ENCODE assay signal across 7 mouse cellular contexts in genomic region chr4:58551820-58552219, GRCm38 (mm10). TPM values are rescaled to one million over a fixed set of nuclear protein-coding genes. Genes with fewer than 3 reads are reported as not detected.
A peak's percentile ranks its signal among the peaks of the same experiment; 100 is the strongest.
DNase-seq lines count a peak whose midpoint lies in the region; ATAC-seq and TF ChIP-seq lines count a peak whose summit lies in the region.

No protein-coding gene starts in this region.

- peak overlapping the region; percentile 87 for H3K4me2 ChIP-seq in myocyte (ENCODE audit: low read depth)
- peak overlapping the region; percentile 89 for H3K4me2 ChIP-seq in stomach, embryonic 16.5 days (ENCODE audit: low read depth, low read length)

- ATAC-seq in stomach, embryonic 16.5 days (ENCODE audit: insufficient read depth, low FRiP score), result no peak

- 18% methylated on average over 4 of the region's 4 CpGs for WGBS in kidney, adult 2 months
- WGBS in liver, adult 2 months, result 13% methylated on average over 4 of the region's 4 CpGs
- WGBS in stomach, embryonic 16.5 days, result 5% methylated on average over 4 of the region's 4 CpGs

- H3K4me3 ChIP-seq in kidney, adult 2 months (ENCODE audit: insufficient read depth, low read depth, low read length), result no peak overlapping the region
- H3K4me3 ChIP-seq in liver, adult 2 months (ENCODE audit: insufficient read depth, low read depth, low read length), result no peak overlapping the region
- H3K4me3 ChIP-seq in myocyte, result peak overlapping the region; percentile 67
- H3K4me3 ChIP-seq in stomach, embryonic 16.5 days (replicated peaks; ENCODE audit: low read length), result peak overlapping the region; percentile 85

- H3K36me3 ChIP-seq in kidney, adult 2 months (ENCODE audit: control insufficient read depth, insufficient read depth, low read length), result no peaks in the 10 kb centered on the region
- no peaks in the 10 kb centered on the region for H3K36me3 ChIP-seq in liver, adult 2 months (ENCODE audit: control insufficient read depth, insufficient read depth, low read length)
- peaks cover 6% of the 10 kb centered on the region for H3K36me3 ChIP-seq in myocyte (ENCODE audit: control insufficient read depth, insufficient read depth)
- no peaks in the 10 kb centered on the region for H3K36me3 ChIP-seq in stomach, embryonic 16.5 days (ENCODE audit: control insufficient read depth, insufficient read depth, low read length)

- H3K79me2 ChIP-seq in liver, adult 2 months (ENCODE audit: control insufficient read depth, insufficient read depth, low read length), result no peaks in the 10 kb centered on the region
- peaks cover 24% of the 10 kb centered on the region for H3K79me2 ChIP-seq in myocyte (ENCODE audit: control insufficient read depth, insufficient read depth)

- H3K9ac ChIP-seq in liver, adult 2 months (ENCODE audit: low read depth, low read length), result no peak overlapping the region
- peak overlapping the region; percentile 93 for H3K9ac ChIP-seq in stomach, embryonic 16.5 days (ENCODE audit: low read length)

- peak; percentile 86 for DNase-seq in adrenal gland, postnatal 25 days
- peak; percentile 89 for DNase-seq in embryo, embryonic 9.5 days (ENCODE audit: extremely low spot score)
- DNase-seq in heart, adult 8-10 months (ENCODE audit: low spot score), result peak; percentile 79
- DNase-seq in kidney, adult 2 months, result peak; percentile 66
- peak; percentile 31 for DNase-seq in liver, adult 2 months (ENCODE audit: extremely low read depth, low read depth, low spot score)

- H3K9me3 ChIP-seq in stomach, embryonic 16.5 days (replicated peaks; ENCODE audit: control insufficient read depth, low read length), result no peaks in the 10 kb centered on the region

- H3K4me1 ChIP-seq in kidney, adult 2 months (ENCODE audit: control insufficient read depth, insufficient read depth, low read length), result no peaks in the 10 kb centered on the region
- no peaks in the 10 kb centered on the region for H3K4me1 ChIP-seq in liver, adult 2 months (ENCODE audit: control insufficient read depth, insufficient read depth, low read length)
- peaks cover 36% of the 10 kb centered on the region for H3K4me1 ChIP-seq in stomach, embryonic 16.5 days (ENCODE audit: control insufficient read depth, insufficient read depth, low read length)

- no peak for TF ChIP-seq POLR2A in kidney, adult 2 months (IDR thresholded peaks at IDR 0.05; ENCODE audit: low read depth, low read length)
- TF ChIP-seq POLR2A in liver, adult 2 months (IDR thresholded peaks at IDR 0.05; ENCODE audit: extremely low read depth, insufficient read depth, low read length), result no peak
- no peak for TF ChIP-seq POLR2A in myocyte (IDR thresholded peaks at IDR 0.05; ENCODE audit: insufficient read length, low read depth)

- H3ac ChIP-seq in myocyte (ENCODE audit: control insufficient read depth, insufficient read length), result no peak overlapping the region

- H3K27me3 ChIP-seq in kidney, adult 2 months (replicated peaks; ENCODE audit: control insufficient read depth, insufficient read depth, low read length), result no peaks in the 10 kb centered on the region
- H3K27me3 ChIP-seq in liver, adult 2 months (ENCODE audit: control insufficient read depth, insufficient read depth, low read length), result no peaks in the 10 kb centered on the region
- no peaks in the 10 kb centered on the region for H3K27me3 ChIP-seq in myocyte (ENCODE audit: control insufficient read depth, insufficient read depth, insufficient read length)
- H3K27me3 ChIP-seq in stomach, embryonic 16.5 days (ENCODE audit: control insufficient read depth, insufficient read depth, low read length), result no peaks in the 10 kb centered on the region

- peak; percentile 82 for TF ChIP-seq CTCF in kidney, adult 2 months (conservative IDR thresholded peaks at IDR 0.05; ENCODE audit: insufficient read depth, insufficient read length, low read depth, low read length)
- TF ChIP-seq CTCF in liver, adult 2 months (IDR thresholded peaks at IDR 0.05; ENCODE audit: low read depth, low read length), result peak; percentile 90

- no peak overlapping the region for H3K27ac ChIP-seq in kidney, adult 2 months (ENCODE audit: insufficient read depth, low read depth, low read length)
- H3K27ac ChIP-seq in liver, adult 2 months (replicated peaks; ENCODE audit: insufficient read depth, low read depth, low read length), result no peak overlapping the region
- peak overlapping the region; percentile 95 for H3K27ac ChIP-seq in stomach, embryonic 16.5 days (ENCODE audit: low read length)

TF ChIP-seq in myocyte, 11 proteins besides CTCF, POLR2A, EP300 and RAD21:
- TF ChIP-seq MYOD1 (IDR thresholded peaks at IDR 0.05; ENCODE audit: control insufficient read depth in 1 of 3, insufficient read length in 2 of 3, low read depth in 2 of 3), result no peak
- no peak for TF ChIP-seq REST (IDR thresholded peaks at IDR 0.05; ENCODE audit: insufficient read depth, insufficient read length)
- TF ChIP-seq E2F4 (IDR thresholded peaks at IDR 0.05; ENCODE audit: insufficient read depth), result no peak
- TF ChIP-seq TCF12 (IDR thresholded peaks at IDR 0.05; ENCODE audit: insufficient read depth, poor library complexity, severe bottlenecking), result no peak

RNA-seq across cellular contexts. Expression of gene Lpar1, which starts 1.9 kb away (rescaled TPM):
- 12.1 and 14.8 TPM in 2 replicates for total RNA-seq in adrenal gland, postnatal 25 days (2021)
- total RNA-seq in heart, adult 8-10 months (2022), result 1 to 10 TPM; 5.8 to 8.2 (median 7.0) TPM
- 12.8 and 15.4 TPM in 2 replicates for polyA plus RNA-seq in kidney, adult 2 months (2012; rRNA removed)
- total RNA-seq in liver, adult 2 months (2014; rRNA removed), result 0.83 and 0.94 TPM in 2 replicates
- polyA plus RNA-seq in liver, adult 2 months (2012; rRNA removed), result 0.63 and 0.89 TPM in 2 replicates
- 14.1 TPM for polyA plus RNA-seq in myocyte (2012; fragmentation: generic; extraction: Trizol)
- polyA plus RNA-seq in stomach, embryonic 16.5 days (2015; fragmentation: Nextera tagmentation; extraction: Ambion mirVana), result 76.6 and 79.4 TPM in 2 replicates

Comparison
In these comparisons a context has a peak if more than half of its experiments do, and no peak if none do; other contexts are left out.
1. DNase-seq: peak in every context shown above with its lines; median percentile 89 in embryo, embryonic 9.5 days; 86 in adrenal gland, postnatal 25 days; 79 in heart, adult 8-10 months; 66 in kidney, adult 2 months; 31 in liver, adult 2 months.
2. H3K4me3 ChIP-seq: peak in myocyte (single experiment) and stomach, embryonic 16.5 days (single experiment); none in kidney, adult 2 months (single experiment) and liver, adult 2 months (single experiment).